Mouse (Mus musculus): ENCODE measurements around the gene Mxd3.

DNA sequence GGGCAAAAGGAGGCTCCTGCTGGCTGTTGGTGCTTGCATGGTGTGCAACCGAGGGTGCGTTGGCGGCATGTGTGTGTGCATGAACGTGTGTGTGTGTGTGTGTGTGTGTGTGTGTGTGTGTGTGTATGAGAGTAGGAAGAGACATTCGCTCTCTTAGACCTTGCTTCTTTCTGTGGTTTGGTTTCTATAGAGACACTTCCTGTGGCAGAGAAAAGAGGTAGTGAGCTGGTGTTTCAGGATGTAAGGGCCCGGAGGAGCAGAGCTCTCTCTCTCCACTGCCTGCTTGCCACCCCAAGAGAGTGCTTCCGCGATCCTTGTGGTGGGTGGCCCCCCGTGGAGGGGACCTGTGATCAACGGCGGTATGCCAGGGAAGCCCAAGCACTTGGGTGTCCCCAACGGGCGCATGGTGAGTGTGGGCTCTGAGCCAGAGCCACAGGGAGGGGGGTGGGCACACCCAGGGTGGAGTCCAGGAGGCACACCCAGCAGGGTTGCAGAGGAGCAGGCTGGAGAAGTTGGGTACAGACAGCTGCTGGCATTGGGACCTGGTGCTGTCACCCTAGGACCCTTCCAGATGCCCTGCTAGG is 40.0 kb upstream of the Mxd3 start, which contains the start of gene Rgs14:
- TF ChIP-seq POLR2A (IDR thresholded peaks at IDR 0.05; ENCODE audit: low read depth, low read length) (no peak), CTCF (IDR thresholded peaks at IDR 0.05; ENCODE audit: borderline replicate concordance, insufficient read depth, low read length) (no peak)

Data from embryonic fibroblast, embryonic 13.5 days (primary cell).